Mouse (Mus musculus) small intestine, adult 2 months (tissue): ENCODE measurements at regions not wholly inside any gene's neighbourhood (a gene's known extent, or its start where the extent isn't known, plus 50 kb on each side); places are given as distances from the start of the nearest gene placed in this dataset.

ENCODE experiments used
- CTCF ChIP-seq: fragments of 200-500 bp; IDR thresholded peaks from 2 replicates; pipeline ENCODE4 v1.5.1; 2012; ENCODE audit warnings: low read depth, mild to moderate bottlenecking, control low read depth, inconsistent platforms, low read length, moderate library complexity, mixed read lengths; ENCODE audit not compliant: insufficient replicate concordance, insufficient read length; ENCODE audit errors: extremely low read depth
- POLR2A ChIP-seq: fragments of 200-500 bp; IDR thresholded peaks from 2 replicates; pipeline ENCODE4 v1.6.1; 2012; ENCODE audit warnings: low read depth, mild to moderate bottlenecking, control low read depth, inconsistent platforms, low read length, moderate library complexity

DNA sequence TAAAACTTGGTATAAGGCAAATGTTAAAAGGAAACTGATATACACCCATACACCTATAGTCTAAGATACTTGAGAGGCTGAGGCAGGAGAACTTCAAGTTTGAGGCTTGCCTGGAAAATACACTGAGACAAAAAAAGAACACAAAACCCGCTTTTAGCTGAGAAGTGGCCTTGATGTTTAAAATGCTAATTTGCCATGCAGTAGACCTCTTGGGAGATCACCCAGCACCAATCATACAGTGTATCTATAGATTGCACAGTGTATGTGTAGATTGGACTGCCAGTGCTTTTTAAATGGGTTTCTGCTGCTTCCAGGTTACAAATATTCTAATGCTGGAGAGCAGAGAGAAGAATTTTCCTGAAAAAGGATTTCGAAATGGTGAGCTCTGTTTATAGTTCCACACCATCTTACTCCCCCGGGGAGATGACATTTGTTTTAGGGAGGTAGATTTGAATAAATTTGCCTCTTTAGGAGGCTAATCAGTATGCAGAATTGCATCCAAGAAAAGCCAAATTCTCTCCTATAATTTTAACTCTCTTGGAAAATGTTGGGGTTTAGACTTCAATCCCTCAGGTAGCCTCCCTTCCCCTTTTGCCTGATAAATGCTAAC lies 194.0 kb downstream of the Otol1 start:
- TF ChIP-seq CTCF, result no peak
- TF ChIP-seq POLR2A, result no peak
